ENCODE assay signal across 7 mouse cellular contexts in the genomic region with DNA sequence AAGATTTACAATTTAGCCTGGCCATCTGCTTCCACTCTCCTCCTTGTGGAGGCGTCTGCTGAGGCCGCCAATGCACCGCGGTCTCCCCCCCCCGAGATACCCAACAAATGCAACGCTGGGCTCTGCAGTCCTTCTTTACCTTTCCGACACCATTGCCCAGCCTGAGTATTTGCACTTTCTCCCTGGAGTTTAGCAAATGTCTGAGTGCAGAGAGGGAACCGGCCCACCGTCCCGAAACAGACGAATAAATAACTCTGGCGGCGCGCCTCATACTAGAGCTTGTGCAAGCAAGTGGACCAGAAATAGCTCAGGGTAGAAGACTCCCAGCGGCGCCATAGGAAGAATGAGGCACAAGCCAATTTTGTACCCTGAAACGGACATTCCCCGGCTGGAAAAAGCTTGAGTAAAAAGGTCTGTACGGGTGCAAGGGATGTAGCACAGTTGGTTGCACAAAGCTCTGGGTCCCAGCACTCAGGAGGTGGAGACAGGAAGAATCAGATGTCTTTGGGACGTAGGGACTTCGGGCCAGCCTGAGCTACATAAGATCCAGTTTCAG. TPM values are rescaled to one million over a fixed set of nuclear protein-coding genes. Genes with fewer than 3 reads are reported as not detected.
DNase-seq lines count a peak whose midpoint lies in the region; ATAC-seq lines count a peak whose summit lies in the region.

No protein-coding gene starts in this region.

- WGBS in hindbrain, embryonic 11.5 days = 3% methylated on average over 21 of the region's 21 CpGs

- peak; percentile 55 for DNase-seq in ZHBTc4 (ENCODE audit: low read depth, low spot score)
- DNase-seq in cerebellum, postnatal 10 days = peak; percentile 70 to 79
- peak; percentile 65 for DNase-seq in hindbrain, embryonic 11.5 days (ENCODE audit: low spot score)
- DNase-seq in layer of hippocampus, postnatal 25 days (ENCODE audit: extremely low spot score in 1 of 2, low spot score in 1 of 2) = peak; percentile 52 to 53
- DNase-seq in lung, postnatal 36 days = peak; percentile 72
- DNase-seq in right cerebral cortex, adult 18-20 months = peak; percentile 58

- no peaks in the 10 kb centered on the region; the same call in 1 of the 2 replicates for H3K36me3 ChIP-seq in hindbrain, embryonic 11.5 days (ENCODE audit: control insufficient read depth, insufficient read depth, low read length)

- peak overlapping the region; percentile 70 for H3K27ac ChIP-seq in hindbrain, embryonic 11.5 days (ENCODE audit: low read depth, low read length)

- peaks cover 9% of the 10 kb centered on the region for H3K4me1 ChIP-seq in hindbrain, embryonic 11.5 days (replicated peaks; ENCODE audit: control insufficient read depth, insufficient read depth, low read length)

- ATAC-seq in frontal cortex, adult (ENCODE audit: low TSS enrichment) = peak; percentile 36
- ATAC-seq in hindbrain, embryonic 11.5 days (ENCODE audit: low FRiP score) = peak; percentile 43

- no peaks in the 10 kb centered on the region; the same call in 1 of the 2 replicates for H3K27me3 ChIP-seq in hindbrain, embryonic 11.5 days (ENCODE audit: control insufficient read depth, insufficient read depth, low read length)

- peak overlapping the region; percentile 69 for H3K4me2 ChIP-seq in hindbrain, embryonic 11.5 days (replicated peaks; ENCODE audit: low read depth, low read length)

- peak overlapping the region; percentile 52 for H3K4me3 ChIP-seq in hindbrain, embryonic 11.5 days (ENCODE audit: low read depth, low read length)

- no peaks in the 10 kb centered on the region for H3K9me3 ChIP-seq in hindbrain, embryonic 11.5 days (ENCODE audit: control insufficient read depth, low read length)

- H3K9ac ChIP-seq in hindbrain, embryonic 11.5 days (ENCODE audit: low read depth, low read length) = peak overlapping the region; percentile 61

RNA-seq across cellular contexts. Expression of a gene that starts 0.7 kb away (rescaled TPM):
- 3.3 and 4.2 TPM in 2 replicates for polyA plus RNA-seq in hindbrain, embryonic 11.5 days (2014; fragmentation: Nextera tagmentation; extraction: Ambion mirVana)
- total RNA-seq in layer of hippocampus, postnatal 25 days (2021) = 10 to 100 TPM; 17.4 to 18.9 TPM

RNA-seq across cellular contexts. Expression of a gene that starts 5.2 kb away (rescaled TPM):
- 742 and 751 TPM in 2 replicates for polyA plus RNA-seq in hindbrain, embryonic 11.5 days (2014; fragmentation: Nextera tagmentation; extraction: Ambion mirVana)
- 100 to 1,000 TPM; 551 to 619 TPM for total RNA-seq in layer of hippocampus, postnatal 25 days (2021)

RNA-seq across cellular contexts. Expression of a gene that starts 26.5 kb away (rescaled TPM):
- 12.6 and 15.7 TPM in 2 replicates for polyA plus RNA-seq in hindbrain, embryonic 11.5 days (2014; fragmentation: Nextera tagmentation; extraction: Ambion mirVana)
- total RNA-seq in layer of hippocampus, postnatal 25 days (2021) = 1 to 10 TPM; 4.6 to 5.0 TPM

RNA-seq across cellular contexts. Expression of a gene that starts 40.1 kb away (rescaled TPM):
- polyA plus RNA-seq in hindbrain, embryonic 11.5 days (2014; fragmentation: Nextera tagmentation; extraction: Ambion mirVana) = 126 and 170 TPM in 2 replicates
- total RNA-seq in layer of hippocampus, postnatal 25 days (2021) = 100 to 1,000 TPM; 228 to 242 TPM

RNA-seq across cellular contexts. Expression of a gene that starts 48.4 kb away (rescaled TPM):
- polyA plus RNA-seq in hindbrain, embryonic 11.5 days (2014; fragmentation: Nextera tagmentation; extraction: Ambion mirVana) = 14.1 and 15.0 TPM in 2 replicates
- 10 to 100 TPM; 13.2 to 14.8 TPM for total RNA-seq in layer of hippocampus, postnatal 25 days (2021)

Comparison
In these comparisons a context has a peak if more than half of its experiments do, and no peak if none do; other contexts are left out.
1. Peak in every context shown above with its lines: DNase-seq, ATAC-seq, H3K4me3 ChIP-seq and H3K27ac ChIP-seq.